Mouse (Mus musculus): ENCODE data around the gene Zic4.

GRCm38 (mm10) chr9:91399976-91400375 is 37.8 kb downstream of the Zic4 start:
- TF ChIP-seq CTCF (IDR thresholded peaks at IDR 0.05; ENCODE audit: borderline replicate concordance, insufficient read depth, low read depth, low read length) (no peak), POLR2A (IDR thresholded peaks at IDR 0.05; ENCODE audit: borderline replicate concordance, insufficient read depth, low read length) (no peak)
